Mouse (Mus musculus): ENCODE measurements around the gene Pi16. TPM values are rescaled to one million over a fixed set of nuclear protein-coding genes. Genes with fewer than 3 reads are reported as not detected.

The Pi16 gene
- total RNA-seq, 2 experiments from 2014 or later: 21.9 to 52.6 TPM

- DNase-seq: peak; percentile 58
- Histone ChIP-seq H3K4me3 (no peak overlapping the region), H3K27ac (no peak overlapping the region)
- peak; percentile 44 for TF ChIP-seq CTCF (IDR thresholded peaks at IDR 0.05)
- intact Hi-C loops (cut with DNase I): no loop called here
These were observed 23.5 kb upstream of the Pi16 start for GRCm38 (mm10) chr17:29293807-29294605.

GRCm38 (mm10) chr17:29295835-29296234 lies 21.6 kb upstream of the Pi16 start:
- DNase-seq: no peak
- intact Hi-C loops (cut with DNase I): no loop called here
- TF ChIP-seq CTCF (IDR thresholded peaks at IDR 0.05): no peak
- Histone ChIP-seq H3K4me3 (no peak overlapping the region), H3K27ac (no peak overlapping the region)

- no peak for DNase-seq
- no peak overlapping the region for H3K27ac ChIP-seq
- intact Hi-C loops (cut with DNase I): no loop called here
- H3K4me3 ChIP-seq: no peak overlapping the region
- no peak for TF ChIP-seq CTCF (IDR thresholded peaks at IDR 0.05)
These were observed 20.2 kb upstream of the Pi16 start for GRCm38 (mm10) chr17:29297321-29297720.

- no peak overlapping the region for H3K27ac ChIP-seq
- 0 out of 2 replicates have a peak, but pooled peaks have one; percentile 6 for TF ChIP-seq CTCF (IDR thresholded peaks at IDR 0.05)
- intact Hi-C loops (cut with DNase I): no loop called here
- no peak for DNase-seq
- H3K4me3 ChIP-seq: no peak overlapping the region
These were observed 19.7 kb upstream of the Pi16 start for GRCm38 (mm10) chr17:29297813-29298212.

GRCm38 (mm10) chr17:29299282-29299681 lies 18.2 kb upstream of the Pi16 start:
- no peak for DNase-seq
- intact Hi-C loops (cut with DNase I): no loop called here
- Histone ChIP-seq H3K4me3 (no peak overlapping the region), H3K27ac (no peak overlapping the region)
- TF ChIP-seq CTCF (IDR thresholded peaks at IDR 0.05): no peak

- Histone ChIP-seq H3K27ac (peak overlapping the region; percentile 77), H3K4me3 (no peak overlapping the region)
- DNase-seq: no peak
- intact Hi-C loops (cut with DNase I): no loop called here
- no peak for TF ChIP-seq CTCF (IDR thresholded peaks at IDR 0.05)
These were observed 16.6 kb upstream of the Pi16 start for GRCm38 (mm10) chr17:29300926-29301325.

- no peak for DNase-seq
- Histone ChIP-seq H3K4me3 (no peak overlapping the region), H3K27ac (peak overlapping the region; percentile 77)
- no peak for TF ChIP-seq CTCF (IDR thresholded peaks at IDR 0.05)
- intact Hi-C loops (cut with DNase I): no loop called here
These were observed 16.1 kb upstream of the Pi16 start for GRCm38 (mm10) chr17:29301421-29301820.

- DNase-seq: no peak
- intact Hi-C loops (cut with DNase I): no loop called here
- no peak for TF ChIP-seq CTCF (IDR thresholded peaks at IDR 0.05)
- H3K4me3 ChIP-seq: no peak overlapping the region
- peak overlapping the region; percentile 77 for H3K27ac ChIP-seq
These were observed 15.3 kb upstream of the Pi16 start for GRCm38 (mm10) chr17:29302149-29302548.

- intact Hi-C loops (cut with DNase I): no loop called here
- no peak for TF ChIP-seq CTCF (IDR thresholded peaks at IDR 0.05)
- DNase-seq: no peak
- Histone ChIP-seq H3K27ac (peak overlapping the region; percentile 77), H3K4me3 (no peak overlapping the region)
These were observed 14.4 kb upstream of the Pi16 start for GRCm38 (mm10) chr17:29303087-29303486.

GRCm38 (mm10) chr17:29303856-29304255 lies 13.6 kb upstream of the Pi16 start:
- intact Hi-C loops (cut with DNase I): no loop called here
- DNase-seq: no peak
- peak overlapping the region; percentile 77 for H3K27ac ChIP-seq
- H3K4me3 ChIP-seq: no peak overlapping the region
- no peak for TF ChIP-seq CTCF (IDR thresholded peaks at IDR 0.05)

GRCm38 (mm10) chr17:29304376-29305057 lies 13.0 kb upstream of the Pi16 start:
- peak overlapping the region; percentile 77 for H3K27ac ChIP-seq
- intact Hi-C loops (cut with DNase I): no loop called here
- TF ChIP-seq CTCF (IDR thresholded peaks at IDR 0.05): no peak
- H3K4me3 ChIP-seq: peak overlapping the region; percentile 17; the same call in 1 of the 2 replicates
- peak; percentile 66 for DNase-seq

- peak overlapping the region; percentile 77 for H3K27ac ChIP-seq
- no peak for TF ChIP-seq CTCF (IDR thresholded peaks at IDR 0.05)
- peak; percentile 70 for DNase-seq
- peak overlapping the region; percentile 17 for H3K4me3 ChIP-seq
- intact Hi-C loops (cut with DNase I): no loop called here
These were observed 12.2 kb upstream of the Pi16 start for GRCm38 (mm10) chr17:29305058-29305806.

- TF ChIP-seq CTCF (IDR thresholded peaks at IDR 0.05): no peak
- no peak overlapping the region for H3K4me3 ChIP-seq
- H3K27ac ChIP-seq: peak overlapping the region; percentile 77
- intact Hi-C loops (cut with DNase I): no loop called here
- no peak for DNase-seq
These were observed 11.6 kb upstream of the Pi16 start for GRCm38 (mm10) chr17:29305871-29306270.

Measured in gastrocnemius, adult 2 months (tissue).